Mouse (Mus musculus) ES-Bruce4 (cell line): ENCODE results near the gene Sco2.

ENCODE experiments used
- CTCF ChIP-seq: IDR thresholded peaks from one replicate; pipeline ENCODE4 v1.8.1; 2011; ENCODE audit warnings: low read depth, low read length
- EP300 ChIP-seq: IDR thresholded peaks from 2 replicates; pipeline ENCODE4 v1.6.1; 2011; ENCODE audit warnings: low read depth, low read length; ENCODE audit not compliant: insufficient read depth
- POLR2A ChIP-seq: IDR thresholded peaks from one replicate; pipeline ENCODE4 v1.8.1; 2011; ENCODE audit warnings: low read length; ENCODE audit not compliant: insufficient read depth

DNA sequence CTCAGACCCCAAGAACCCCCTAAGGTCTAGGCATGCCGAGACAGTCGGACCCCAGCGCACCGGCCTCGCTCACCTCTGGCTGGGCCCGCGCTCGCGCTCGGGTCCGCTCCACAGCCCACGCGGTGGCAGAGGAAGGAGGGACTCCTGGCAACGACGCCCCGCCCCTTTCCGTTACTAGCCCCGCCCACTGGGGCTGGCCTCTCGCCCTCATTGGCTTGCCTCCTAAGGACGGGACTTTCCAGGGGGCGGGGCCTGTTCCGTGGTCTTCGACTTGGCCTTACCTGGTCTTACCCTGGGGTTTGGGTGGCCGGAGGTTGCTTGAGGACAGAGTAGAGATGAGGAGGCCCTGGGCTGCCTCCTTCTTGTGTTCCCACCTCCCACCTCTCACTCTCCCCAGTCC, 36.5 kb upstream of the Sco2 start, which contains the start of gene Syce3:
- no peak for TF ChIP-seq POLR2A
- TF ChIP-seq CTCF = no peak
- no peak for TF ChIP-seq EP300
